Mouse (Mus musculus): ENCODE measurements around the gene Dnaja4. TPM values are rescaled to one million over a fixed set of nuclear protein-coding genes. Genes with fewer than 3 reads are reported as not detected.

The Dnaja4 gene
- total RNA-seq, 4 experiments from 2014 or later, result 25.6 to 30.9 (median 28.1) TPM

DNA sequence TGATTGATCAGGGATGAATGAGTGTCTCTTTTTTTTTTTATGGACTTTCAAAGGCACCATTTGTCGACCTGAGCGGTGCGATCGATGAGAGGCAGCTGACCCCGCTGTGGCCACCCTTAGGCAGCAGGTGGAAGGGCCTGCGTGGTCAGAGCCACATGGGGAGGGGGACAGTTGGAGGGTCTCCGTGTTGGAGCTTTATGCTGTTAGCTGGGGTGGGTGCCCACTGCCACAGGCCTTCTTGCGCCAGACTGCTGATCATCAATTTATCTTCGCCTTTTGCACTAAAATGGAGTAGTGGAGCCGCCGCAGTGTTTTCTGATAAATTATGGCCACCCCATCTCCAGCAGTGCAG is 54.2 kb downstream of the Dnaja4 start:
- no peak for DNase-seq

DNA sequence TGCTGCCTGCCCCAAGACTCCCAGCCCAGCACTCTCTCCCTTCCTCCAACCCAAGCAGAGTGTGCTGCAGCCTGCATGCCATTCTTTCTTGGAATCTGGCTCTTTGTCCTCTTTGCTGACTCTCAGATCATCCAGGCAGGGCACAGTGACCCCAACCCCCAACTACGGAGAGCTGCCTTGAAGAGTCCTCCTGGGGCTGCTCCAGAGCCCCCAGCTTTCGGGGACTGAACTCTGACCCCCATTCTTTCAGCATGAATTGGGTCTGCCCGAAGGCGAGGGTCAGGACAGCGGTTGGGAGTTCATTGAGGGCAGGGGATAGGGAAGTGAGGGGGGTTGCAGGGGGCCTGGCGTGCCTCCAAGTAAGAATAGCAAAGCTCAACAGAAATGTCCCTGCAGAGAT is 60.9 kb downstream of the Dnaja4 start:
- no peak for DNase-seq

DNA sequence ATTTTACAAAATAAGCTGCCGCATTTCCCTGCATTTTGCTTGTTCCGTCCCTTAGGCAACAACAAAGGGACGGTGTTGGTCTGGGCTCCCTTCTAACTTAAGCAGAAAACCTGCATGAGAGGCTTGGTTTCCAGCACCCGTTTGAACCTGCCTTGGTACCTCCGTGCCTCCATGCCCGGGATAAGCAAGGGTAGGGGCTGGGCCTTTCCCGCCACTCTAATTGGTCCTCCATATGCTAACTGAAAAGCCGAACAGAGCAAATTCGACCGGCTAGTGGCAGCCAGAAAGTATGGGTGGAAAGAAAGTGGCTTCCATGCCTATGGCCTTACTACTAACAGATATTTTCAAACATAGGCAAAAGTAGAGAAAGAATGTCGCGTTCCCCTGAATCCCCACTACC is 65.4 kb downstream of the Dnaja4 start:
- no peak for DNase-seq

DNA sequence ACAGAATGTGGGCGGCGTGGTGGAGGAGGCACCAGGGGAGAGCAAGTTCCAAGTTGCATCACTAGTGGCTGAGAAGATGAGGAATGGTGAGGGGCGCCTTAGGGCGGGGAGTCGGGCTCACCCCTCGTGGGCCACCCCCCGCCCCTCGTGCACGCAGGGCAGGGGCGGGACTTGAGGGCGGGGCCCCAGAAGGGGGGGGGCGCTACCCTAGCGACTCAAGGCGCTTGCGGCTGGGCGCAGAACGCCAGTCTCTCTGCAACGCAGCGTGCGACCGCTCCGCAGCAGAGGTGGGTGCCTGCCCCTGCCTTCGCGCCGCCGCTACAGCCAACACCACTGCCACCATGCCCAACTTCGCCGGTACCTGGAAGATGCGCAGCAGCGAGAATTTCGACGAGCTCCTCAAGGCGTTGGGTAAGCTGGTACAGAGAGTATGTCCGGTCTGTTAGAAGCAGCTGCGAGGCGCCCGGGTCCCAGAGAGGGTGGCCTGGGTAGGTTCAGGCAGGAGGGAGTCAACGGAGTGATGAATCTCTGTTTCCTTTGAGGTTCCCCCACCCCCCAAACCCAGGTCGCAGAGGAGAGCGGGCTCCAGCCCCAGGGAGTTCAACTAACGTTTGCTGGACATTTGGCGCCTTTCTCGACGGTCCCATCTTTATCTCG is 66.0 kb downstream of the Dnaja4 start, which contains the start of gene Crabp1:
Crabp1 (plus strand) TSS at position 188 of the 657 bp plus-strand sequence.
- no peak for DNase-seq

DNA sequence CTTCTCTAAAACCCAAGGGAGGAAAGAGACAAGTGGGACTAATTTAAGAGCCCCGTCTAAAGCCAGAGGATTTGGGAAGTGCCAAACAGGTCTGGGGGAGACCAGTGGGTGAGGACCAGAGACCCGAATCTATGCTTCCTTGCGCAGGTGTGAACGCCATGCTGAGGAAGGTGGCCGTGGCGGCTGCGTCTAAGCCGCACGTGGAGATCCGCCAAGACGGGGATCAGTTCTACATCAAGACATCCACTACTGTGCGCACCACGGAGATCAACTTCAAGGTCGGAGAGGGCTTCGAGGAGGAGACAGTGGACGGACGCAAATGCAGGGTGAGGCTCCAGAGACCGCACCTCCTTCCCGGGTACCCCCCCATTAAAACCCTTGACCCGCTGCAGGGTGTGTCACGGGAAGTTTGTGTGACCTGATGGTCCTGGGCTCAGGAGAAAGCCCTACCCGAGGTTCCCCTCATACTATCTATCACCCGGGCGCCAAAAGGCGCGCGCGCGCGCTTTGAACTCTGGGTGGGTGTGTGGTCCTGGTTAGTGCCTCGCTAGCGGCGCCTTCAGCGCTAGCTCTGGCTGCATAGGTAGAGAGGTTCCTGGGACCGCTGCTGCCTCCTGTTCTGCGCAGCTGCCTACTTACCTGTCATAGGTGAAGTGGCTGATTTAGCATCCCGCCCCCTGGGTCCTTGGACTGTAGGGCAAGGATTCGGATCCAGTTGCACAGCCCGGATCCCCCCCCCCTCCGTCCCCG is 66.8 kb downstream of the Dnaja4 start:
- no peak for DNase-seq

Small RNAs within 50 kb of the gene (microRNA-seq; reads per million reads assigned to microRNA genes)
- 0 to 0.18 reads per million in 2 experiments for gene Mir5710

Other genes with a start within 250 kb of the Dnaja4 start
- gene Dmxl2, start 197.2 kb upstream of the Dnaja4 start, total RNA-seq (2022), result 10 to 100 TPM; 16.2 to 39.4 (median 24.3) TPM
- not detected for gene Sh2d7, start 159.9 kb upstream of the Dnaja4 start, total RNA-seq (2022)
- 10 to 100 TPM; 26.1 to 39.4 (median 33.3) TPM for gene Cib2, start 138.7 kb upstream of the Dnaja4 start, total RNA-seq (2022)
- 100 to 1,000 TPM; 109 to 216 (median 186) TPM for gene Idh3a, start 112.5 kb upstream of the Dnaja4 start, total RNA-seq (2022)
- 100 to 1,000 TPM; 259 to 564 (median 438) TPM for gene Acsbg1, start 37.0 kb upstream of the Dnaja4 start, total RNA-seq (2022)
- 10 to 100 TPM; 65.7 to 74.8 (median 70.1) TPM for gene Wdr61, start 35.6 kb downstream of the Dnaja4 start, total RNA-seq (2022)
- 10 to 100 TPM; 11.0 to 25.5 (median 15.2) TPM for gene Crabp1, start 65.9 kb downstream of the Dnaja4 start, total RNA-seq (2022)
- gene Ireb2, start 164.9 kb downstream of the Dnaja4 start, total RNA-seq (2022), result 10 to 100 TPM; 44.2 to 48.8 (median 47.7) TPM
- 1 to 10 TPM; 2.3 to 4.5 (median 3.0) TPM for gene Hykk, start 218.4 kb downstream of the Dnaja4 start, total RNA-seq (2022)

All from adrenal gland, adult 8-10 months (tissue).